Mouse (Mus musculus) left cerebral cortex, adult 2 months (tissue): Measurements from ENCODE around the gene Gm21830. TPM values are rescaled to one million over a fixed set of nuclear protein-coding genes. Genes with fewer than 3 reads are reported as not detected.
"Not testable (repeated sequence)": the region's sequence is repeated elsewhere in the genome, so short reads cannot be mapped to it uniquely, and the experiment has no call there.

Source experiments
- DNase-seq, 2 experiments: peaks; one replicate each; pipeline ENCODE4 v3.0.0; 2021 to 2022; ENCODE audit warnings: low spot score in 2 of 2, mixed read lengths in 1 of 2; ENCODE audit errors: extremely low spot score in 1 of 2
- H3K27ac ChIP-seq: fragments of 200-600 bp; 2 replicates; pipeline ENCODE4 v1.8.1; 2022
- H3K4me3 ChIP-seq: fragments of 200-600 bp; 2 replicates; pipeline ENCODE4 v1.8.1; 2022
- CTCF ChIP-seq: fragments of 200-600 bp; IDR thresholded peaks from 2 replicates; pipeline ENCODE4 v1.8.1; 2022; ENCODE audit warnings: antibody characterized with exemption, mild to moderate bottlenecking, moderate library complexity
- intact Hi-C: fragments of 180-260 bp; cut with DNase I; formaldehyde crosslinking; loops from one replicate; pipeline ENCODE4 v1.15.1; 2025
- long read RNA-seq, 2 experiments: library from polyadenylated mRNA; stranded (forward); transcript quantifications; one replicate each; pipeline ENCODE4 v2.0.0; 2021; ENCODE audit warnings: borderline mapping rate in 2 of 2
- total RNA-seq, 2 experiments: library from RNA; stranded (reverse); gene quantifications; 2 replicates each; pipeline ENCODE4 v1.2.3; 2021

The Gm21830 gene
- total RNA-seq, result not detected
- long read RNA-seq, experiment 1, result 0 reads
- long read RNA-seq, experiment 2, result 0 reads

GRCm38 (mm10) chr2:67413425-67413824 lies at the start of gene Gm21830:
Gene Gm21830, plus strand, starts transcription at chr2:67413725.
- intact Hi-C loops, DNase-seq, H3K27ac ChIP-seq, H3K4me3 ChIP-seq: not testable (repeated sequence)

- no peak for DNase-seq
- intact Hi-C loops, result no loop called here
- no peak overlapping the region for H3K4me3 ChIP-seq
- no peak for TF ChIP-seq CTCF
- H3K27ac ChIP-seq, result no peak overlapping the region
Measured at GRCm38 (mm10) chr2:67364506-67364905, 49.0 kb upstream of the Gm21830 start.

GRCm38 (mm10) chr2:67378504-67378903 lies 35.0 kb upstream of the Gm21830 start:
- TF ChIP-seq CTCF, result no peak
- H3K27ac ChIP-seq, result no peak overlapping the region
- intact Hi-C loops, result no loop called here
- no peak overlapping the region for H3K4me3 ChIP-seq
- DNase-seq, result no peak

GRCm38 (mm10) chr2:67420853-67421252 lies 7.3 kb downstream of the Gm21830 start:
- Histone ChIP-seq H3K27ac (no peak overlapping the region), H3K4me3 (no peak overlapping the region)
- TF ChIP-seq CTCF, result no peak
- no peak for DNase-seq
- intact Hi-C loops, result no loop called here

- H3K4me3 ChIP-seq, result no peak overlapping the region
- no peak for DNase-seq
- intact Hi-C loops, result no loop called here
- H3K27ac ChIP-seq, result no peak overlapping the region
- no peak for TF ChIP-seq CTCF
Measured at GRCm38 (mm10) chr2:67422799-67423198, 9.3 kb downstream of the Gm21830 start.

- TF ChIP-seq CTCF, result no peak
- no peak within 1 kb of the TSS for H3K27ac ChIP-seq
- no peak within 1 kb of the TSS for H3K4me3 ChIP-seq
- intact Hi-C loops, result no loop called here
- DNase-seq, result no peak
Measured at GRCm38 (mm10) chr2:67433081-67433480, 19.6 kb downstream of the Gm21830 start, which contains the start of gene Gm26727. Gene Gm26727, minus strand, starts transcription at chr2:67433181.

- no peak for DNase-seq
- TF ChIP-seq CTCF, result no peak
- H3K27ac ChIP-seq, result no peak overlapping the region
- H3K4me3 ChIP-seq, result no peak overlapping the region
- intact Hi-C loops, result no loop called here
Measured at GRCm38 (mm10) chr2:67438309-67438708, 24.8 kb downstream of the Gm21830 start.

GRCm38 (mm10) chr2:67445780-67446179 lies 32.3 kb downstream of the Gm21830 start, which contains the start of gene Xirp2:
Gene Xirp2, plus strand, starts transcription at chr2:67446002.
- Histone ChIP-seq H3K4me3 (no peak within 1 kb of the TSS; the same call in 1 of the 2 replicates), H3K27ac (no peak within 1 kb of the TSS)
- TF ChIP-seq CTCF, result no peak
- intact Hi-C loops, result no loop called here
- DNase-seq, result no peak

GRCm38 (mm10) chr2:67446772-67447171 lies 33.2 kb downstream of the Gm21830 start:
- intact Hi-C loops, result no loop called here
- DNase-seq, result no peak
- Histone ChIP-seq H3K4me3 (peak overlapping the region; percentile 32), H3K27ac (no peak overlapping the region)
- no peak for TF ChIP-seq CTCF

GRCm38 (mm10) chr2:67447206-67447605 lies 33.7 kb downstream of the Gm21830 start:
- Histone ChIP-seq H3K27ac (no peak overlapping the region), H3K4me3 (peak overlapping the region; percentile 32)
- intact Hi-C loops, result no loop called here
- no peak for TF ChIP-seq CTCF
- peak; percentile 18 to 43 for DNase-seq

GRCm38 (mm10) chr2:67460857-67461256 lies 47.3 kb downstream of the Gm21830 start:
- DNase-seq, result no peak
- no peak for TF ChIP-seq CTCF
- Histone ChIP-seq H3K27ac (no peak overlapping the region), H3K4me3 (no peak overlapping the region)
- intact Hi-C loops, result no loop called here

GRCm38 (mm10) chr2:67467036-67467435 lies 53.5 kb downstream of the Gm21830 start:
- no peak for DNase-seq
- Histone ChIP-seq H3K4me3 (no peak overlapping the region), H3K27ac (no peak overlapping the region)
- intact Hi-C loops, result no loop called here
- TF ChIP-seq CTCF, result no peak

GRCm38 (mm10) chr2:67470030-67470429 lies 56.5 kb downstream of the Gm21830 start:
- not testable (repeated sequence) for H3K4me3 ChIP-seq, H3K27ac ChIP-seq, DNase-seq
- intact Hi-C loops, result loop anchor here (10.0 kb wide), 1 partner anchor 645 kb away; no protein-coding TSS in a partner anchor

- Histone ChIP-seq H3K27ac (no peak overlapping the region), H3K4me3 (no peak overlapping the region)
- TF ChIP-seq CTCF, result peak; percentile 75
- intact Hi-C loops, result loop anchor here (5.0 to 10.0 kb wide), 3 partner anchors 250 to 653 kb away; no protein-coding TSS in a partner anchor
- DNase-seq, result peak in 1 of 2 experiments; percentile 35
Measured at GRCm38 (mm10) chr2:67477753-67478152, 64.2 kb downstream of the Gm21830 start.
